Mouse (Mus musculus): ENCODE data around the gene Rhbdl3.

- TF ChIP-seq POLR2A (IDR thresholded peaks at IDR 0.05; ENCODE audit: borderline replicate concordance, insufficient read depth, low read length) (no peak), CTCF (IDR thresholded peaks at IDR 0.05; ENCODE audit: borderline replicate concordance, insufficient read depth, low read depth, low read length) (no peak)
Observed at GRCm38 (mm10) chr11:80395930-80396329, 95.2 kb downstream of the Rhbdl3 start.
